Mouse (Mus musculus): ENCODE results near the gene Foxl1.

Foxl1 gene

DNA sequence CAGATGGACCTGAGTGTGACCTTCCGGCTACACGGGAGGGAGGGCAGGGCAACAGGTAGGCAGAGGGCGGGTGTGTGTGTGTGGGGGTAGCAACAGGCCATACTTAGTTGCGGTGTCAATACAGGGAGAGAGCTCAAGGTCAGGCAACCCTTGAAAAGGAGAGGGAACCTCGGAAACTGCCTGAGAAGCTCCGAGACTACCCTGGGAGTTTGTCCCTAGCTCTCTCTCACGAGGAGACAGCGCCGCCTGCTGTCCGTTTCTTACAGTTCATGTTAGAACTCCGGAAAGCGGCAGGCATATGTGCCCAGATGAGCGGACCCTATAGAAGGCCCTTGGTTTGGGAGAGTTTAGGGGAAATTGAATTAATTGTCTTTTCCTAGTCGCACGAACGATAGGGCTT lies 35.1 kb upstream of the Foxl1 start:
- peak in 1 of 2 experiments; percentile 87 for DNase-seq (ENCODE audit: low spot score in 2 of 2)

DNA sequence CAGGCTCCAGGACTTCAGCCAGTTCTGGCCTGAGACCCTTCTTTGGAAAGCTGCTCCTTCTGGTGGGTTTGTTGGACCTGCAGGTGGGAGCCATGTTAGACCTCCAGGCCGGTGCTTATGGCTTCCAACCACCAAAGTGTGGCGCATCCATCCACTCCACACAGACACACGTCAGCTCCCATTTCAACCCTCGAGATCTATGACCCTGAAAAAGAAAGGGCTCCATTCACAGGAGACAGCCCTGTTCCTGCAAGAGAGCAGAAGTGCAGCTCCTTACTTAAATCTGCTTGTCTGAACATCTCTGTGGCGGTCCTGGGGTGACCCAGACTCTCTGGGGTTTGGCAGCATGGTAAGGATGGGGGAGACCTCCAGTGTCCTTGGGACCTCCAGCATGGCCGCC lies 34.2 kb upstream of the Foxl1 start:
- no peak for DNase-seq (ENCODE audit: low spot score in 2 of 2)

DNA sequence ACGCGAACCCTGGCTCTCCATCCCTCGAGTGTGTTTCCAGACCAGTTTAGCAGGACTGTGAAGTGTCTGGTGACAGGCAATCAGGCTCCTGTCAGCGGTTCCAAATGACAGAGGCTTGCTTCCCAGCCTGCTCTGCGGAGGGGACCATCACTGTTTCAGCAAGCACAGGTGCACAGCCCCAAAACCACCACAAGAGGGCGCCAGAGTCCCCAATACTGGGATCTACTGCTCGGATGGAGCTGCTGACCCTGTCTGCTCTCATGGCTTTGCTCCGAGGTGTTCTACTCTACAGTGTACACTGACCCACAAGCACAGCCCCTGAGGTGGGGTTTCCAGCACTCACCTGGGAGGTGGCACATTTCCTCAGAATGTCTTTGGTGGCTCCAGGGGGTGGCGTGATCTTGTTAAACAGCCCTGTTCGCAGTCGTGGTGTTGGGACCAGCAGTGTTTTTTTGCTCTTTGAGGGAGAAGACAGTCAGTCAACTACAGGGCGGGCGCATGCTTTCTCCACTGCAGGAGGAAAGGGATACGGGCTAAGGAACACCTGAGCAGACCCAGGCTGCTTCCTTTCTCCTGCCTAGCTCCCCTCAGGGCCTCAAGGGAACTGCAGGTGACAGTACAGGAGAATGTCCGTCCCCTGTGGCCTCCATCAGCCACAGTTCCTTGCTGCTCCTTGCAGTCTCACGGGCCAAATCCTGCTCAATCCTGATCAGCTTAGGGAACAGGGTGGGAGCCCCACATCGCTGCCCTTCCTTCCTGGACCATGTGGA lies 23.5 kb upstream of the Foxl1 start:
- peak in 1 of 2 experiments; percentile 68 for DNase-seq (ENCODE audit: low spot score in 2 of 2)

DNA sequence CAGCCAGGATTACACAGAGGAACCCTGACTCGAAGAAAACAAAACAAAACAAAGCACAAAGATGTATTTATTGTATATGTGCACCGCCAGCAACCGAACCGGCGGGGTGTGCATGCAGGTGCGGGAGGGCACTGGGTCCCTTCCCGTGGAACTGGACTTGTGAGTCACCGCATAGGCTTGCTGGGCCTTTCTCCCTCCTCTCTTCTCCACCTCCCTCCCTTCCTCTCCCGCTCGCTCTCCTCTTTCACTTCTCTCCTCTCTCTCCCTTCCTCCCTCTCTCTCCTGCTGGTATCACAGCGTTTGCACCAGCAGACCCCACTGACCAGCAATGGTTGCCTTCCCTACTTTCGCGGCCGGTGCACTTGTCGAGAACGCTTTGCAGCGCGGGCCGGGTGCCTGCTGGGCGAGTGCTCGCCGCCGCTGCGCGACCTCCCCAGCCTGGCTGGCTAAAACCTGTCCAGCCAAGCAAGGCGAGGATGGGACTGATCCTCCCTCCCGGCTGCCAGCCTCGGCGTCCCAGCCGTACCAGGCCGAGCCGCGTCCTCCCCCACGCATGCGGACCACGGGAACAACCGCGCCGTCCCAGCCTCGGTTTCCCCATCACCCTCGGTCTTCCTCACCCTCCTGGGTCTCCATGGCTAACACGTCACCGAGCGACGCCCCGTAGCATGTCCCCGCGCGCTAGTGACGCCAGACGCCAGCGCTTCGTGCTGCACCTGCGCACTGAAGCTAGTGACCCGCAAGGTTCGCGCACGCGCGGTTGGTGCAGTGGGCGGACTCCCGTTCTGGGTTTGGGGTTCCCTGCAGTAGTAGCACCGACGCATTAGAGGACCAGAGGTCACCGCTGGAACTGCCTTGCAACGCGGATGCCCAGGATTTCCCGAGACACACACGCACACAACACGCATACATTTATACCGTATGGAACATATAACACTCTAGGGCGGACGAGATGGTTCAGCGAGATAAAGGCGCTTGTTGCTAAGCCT lies 19.8 kb upstream of the Foxl1 start, which contains the start of gene Mthfsd:
Gene Mthfsd, minus strand, starts transcription at position 725 of the 989 bp plus-strand sequence.
- DNase-seq (ENCODE audit: low spot score in 2 of 2): peak; percentile 95 to 98

DNA sequence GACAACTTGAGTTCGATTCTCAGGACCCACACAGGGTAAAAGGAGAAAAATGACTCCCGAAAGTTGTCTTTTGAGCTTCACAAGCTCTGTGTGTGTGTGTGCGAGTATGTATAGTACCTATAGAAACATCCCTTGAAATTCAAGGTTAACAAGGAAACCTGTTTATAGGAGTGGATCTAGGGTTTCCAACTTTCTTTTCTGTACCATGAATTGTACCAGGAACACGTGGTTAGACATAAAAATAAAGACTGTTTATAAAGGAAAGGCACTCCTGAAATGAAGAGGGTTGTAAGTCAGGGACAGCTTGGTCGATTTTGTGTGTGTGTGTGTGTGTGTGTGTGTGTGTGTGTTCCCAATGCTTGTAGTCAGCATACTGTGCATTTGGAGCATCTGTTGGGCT lies 19.1 kb upstream of the Foxl1 start:
- no peak for DNase-seq (ENCODE audit: low spot score in 2 of 2)

DNA sequence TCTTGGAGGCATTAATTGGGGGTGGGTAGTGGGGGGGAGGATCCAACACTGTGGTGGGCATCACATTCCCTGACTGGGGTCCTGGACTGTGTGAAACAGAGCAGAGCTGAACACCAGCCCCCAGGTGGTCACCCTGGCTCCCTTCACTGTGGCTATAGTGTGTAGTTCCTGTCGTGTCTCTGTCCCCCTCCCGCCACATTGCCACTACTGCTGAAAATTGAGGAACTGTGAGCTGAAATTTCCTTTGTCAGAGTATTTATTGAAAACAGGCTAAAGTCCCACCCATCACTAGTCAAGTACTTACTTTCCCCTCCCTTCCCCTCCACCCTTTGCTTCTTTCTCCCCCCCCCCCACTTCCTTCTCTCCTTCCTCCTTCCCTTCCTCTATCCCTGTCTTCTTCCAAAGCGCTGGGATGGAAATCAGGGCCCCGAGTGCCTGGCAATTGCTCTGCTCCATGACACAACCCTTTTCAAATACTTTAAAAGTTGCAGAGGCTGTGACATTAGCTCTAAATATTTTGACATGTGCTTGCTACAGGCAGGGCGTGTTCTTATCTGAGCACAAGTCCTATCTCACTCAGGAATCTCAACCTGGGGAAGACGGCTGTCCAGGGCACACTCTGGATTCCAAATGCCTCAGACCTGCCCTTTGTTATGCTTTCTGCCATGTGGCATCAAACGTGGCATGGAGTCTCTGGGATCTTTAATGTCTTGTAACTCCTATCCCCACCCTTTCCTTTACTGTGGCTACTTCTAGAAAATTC lies 16.4 kb upstream of the Foxl1 start:
- no peak for DNase-seq (ENCODE audit: low spot score in 2 of 2)

DNA sequence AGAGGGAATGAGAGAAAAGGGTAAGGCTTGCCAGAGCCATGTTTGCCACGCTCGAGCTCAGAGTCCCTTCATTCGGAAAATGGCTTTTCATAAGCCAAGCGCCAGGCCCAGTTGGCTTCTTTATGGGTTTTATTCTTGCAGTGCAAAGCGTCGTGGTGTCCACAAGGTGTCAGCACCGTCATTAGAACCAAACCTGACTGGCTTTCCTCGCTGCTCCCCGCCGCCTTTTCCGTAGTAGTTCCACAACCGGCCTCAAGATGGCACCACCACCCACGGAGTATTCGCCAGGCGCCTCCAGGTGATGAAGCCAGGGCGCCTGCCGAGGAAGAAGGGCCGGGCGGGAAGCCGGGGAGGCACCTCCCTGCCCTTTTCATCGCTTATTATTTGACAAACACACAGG lies 14.5 kb upstream of the Foxl1 start:
- DNase-seq (ENCODE audit: low spot score in 2 of 2): peak; percentile 69 to 97

DNA sequence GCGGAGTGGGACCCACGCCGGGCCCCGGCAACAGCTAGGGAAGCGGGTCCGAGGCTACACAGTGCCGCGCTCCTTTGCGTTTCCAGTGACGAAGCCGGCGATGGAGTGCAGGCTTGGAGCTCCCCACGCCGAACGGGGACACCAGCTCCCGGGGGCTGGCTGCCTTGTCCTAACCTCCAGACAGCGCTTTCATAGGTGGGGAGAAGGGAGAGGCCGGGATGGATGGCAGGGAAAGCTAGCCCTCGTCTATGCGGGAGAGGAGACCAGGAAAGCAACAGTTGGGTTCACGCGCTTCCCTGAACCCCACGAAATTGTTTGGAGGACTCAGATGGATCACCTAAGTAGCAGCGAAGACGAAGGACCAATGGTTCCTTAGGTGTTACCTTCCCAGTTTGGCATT lies 12.6 kb upstream of the Foxl1 start:
- DNase-seq (ENCODE audit: low spot score in 2 of 2): no peak

DNA sequence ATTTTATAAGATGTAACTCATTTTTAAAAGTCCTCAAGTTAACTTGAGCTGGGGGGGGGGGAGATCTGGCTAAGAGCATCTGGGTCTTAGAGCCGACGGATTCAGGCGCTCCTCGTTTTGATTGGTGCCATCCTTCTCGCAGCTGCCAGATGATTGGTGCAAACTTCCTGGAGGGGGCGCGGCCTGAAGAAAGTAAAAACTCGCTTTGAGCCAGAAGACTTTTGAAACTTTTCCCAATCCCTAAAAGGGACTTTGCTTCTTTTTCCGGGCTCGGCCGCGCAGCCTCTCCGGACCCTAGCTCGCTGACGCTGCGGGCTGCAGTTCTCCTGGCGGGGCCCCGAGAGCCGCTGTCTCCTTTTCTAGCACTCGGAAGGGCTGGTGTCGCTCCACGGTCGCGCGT lies 11.8 kb upstream of the Foxl1 start, which contains the start of gene Foxc2:
Gene Foxc2, plus strand, starts transcription at position 224 of the 400 bp plus-strand sequence.
- peak in 1 of 2 experiments; percentile 54 for DNase-seq (ENCODE audit: low spot score in 2 of 2)

DNA sequence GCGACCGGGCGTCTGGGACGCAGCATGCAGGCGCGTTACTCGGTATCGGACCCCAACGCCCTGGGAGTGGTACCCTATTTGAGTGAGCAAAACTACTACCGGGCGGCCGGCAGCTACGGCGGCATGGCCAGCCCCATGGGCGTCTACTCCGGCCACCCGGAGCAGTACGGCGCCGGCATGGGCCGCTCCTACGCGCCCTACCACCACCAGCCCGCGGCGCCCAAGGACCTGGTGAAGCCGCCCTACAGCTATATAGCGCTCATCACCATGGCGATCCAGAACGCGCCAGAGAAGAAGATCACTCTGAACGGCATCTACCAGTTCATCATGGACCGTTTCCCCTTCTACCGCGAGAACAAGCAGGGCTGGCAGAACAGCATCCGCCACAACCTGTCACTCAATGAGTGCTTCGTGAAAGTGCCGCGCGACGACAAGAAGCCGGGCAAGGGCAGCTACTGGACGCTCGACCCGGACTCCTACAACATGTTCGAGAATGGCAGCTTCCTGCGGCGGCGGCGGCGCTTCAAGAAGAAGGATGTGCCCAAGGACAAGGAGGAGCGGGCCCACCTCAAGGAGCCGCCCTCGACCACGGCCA lies 11.1 kb upstream of the Foxl1 start:
- DNase-seq (ENCODE audit: low spot score in 2 of 2): no peak

DNA sequence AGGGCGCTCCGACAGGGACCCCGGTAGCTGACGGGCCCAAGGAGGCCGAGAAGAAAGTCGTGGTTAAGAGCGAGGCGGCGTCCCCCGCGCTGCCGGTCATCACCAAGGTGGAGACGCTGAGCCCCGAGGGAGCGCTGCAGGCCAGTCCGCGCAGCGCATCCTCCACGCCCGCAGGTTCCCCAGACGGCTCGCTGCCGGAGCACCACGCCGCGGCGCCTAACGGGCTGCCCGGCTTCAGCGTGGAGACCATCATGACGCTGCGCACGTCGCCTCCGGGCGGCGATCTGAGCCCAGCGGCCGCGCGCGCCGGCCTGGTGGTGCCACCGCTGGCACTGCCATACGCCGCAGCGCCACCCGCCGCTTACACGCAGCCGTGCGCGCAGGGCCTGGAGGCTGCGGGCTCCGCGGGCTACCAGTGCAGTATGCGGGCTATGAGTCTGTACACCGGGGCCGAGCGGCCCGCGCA lies 10.5 kb upstream of the Foxl1 start:
- no peak for DNase-seq (ENCODE audit: low spot score in 2 of 2)

DNA sequence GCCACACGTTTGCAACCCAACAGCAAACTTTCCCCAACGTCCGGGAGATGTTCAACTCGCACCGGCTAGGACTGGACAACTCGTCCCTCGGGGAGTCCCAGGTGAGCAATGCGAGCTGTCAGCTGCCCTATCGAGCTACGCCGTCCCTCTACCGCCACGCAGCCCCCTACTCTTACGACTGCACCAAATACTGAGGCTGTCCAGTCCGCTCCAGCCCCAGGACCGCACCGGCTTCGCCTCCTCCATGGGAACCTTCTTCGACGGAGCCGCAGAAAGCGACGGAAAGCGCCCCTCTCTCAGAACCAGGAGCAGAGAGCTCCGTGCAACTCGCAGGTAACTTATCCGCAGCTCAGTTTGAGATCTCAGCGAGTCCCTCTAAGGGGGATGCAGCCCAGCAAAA lies 9.8 kb upstream of the Foxl1 start:
- DNase-seq (ENCODE audit: low spot score in 2 of 2): no peak

DNA sequence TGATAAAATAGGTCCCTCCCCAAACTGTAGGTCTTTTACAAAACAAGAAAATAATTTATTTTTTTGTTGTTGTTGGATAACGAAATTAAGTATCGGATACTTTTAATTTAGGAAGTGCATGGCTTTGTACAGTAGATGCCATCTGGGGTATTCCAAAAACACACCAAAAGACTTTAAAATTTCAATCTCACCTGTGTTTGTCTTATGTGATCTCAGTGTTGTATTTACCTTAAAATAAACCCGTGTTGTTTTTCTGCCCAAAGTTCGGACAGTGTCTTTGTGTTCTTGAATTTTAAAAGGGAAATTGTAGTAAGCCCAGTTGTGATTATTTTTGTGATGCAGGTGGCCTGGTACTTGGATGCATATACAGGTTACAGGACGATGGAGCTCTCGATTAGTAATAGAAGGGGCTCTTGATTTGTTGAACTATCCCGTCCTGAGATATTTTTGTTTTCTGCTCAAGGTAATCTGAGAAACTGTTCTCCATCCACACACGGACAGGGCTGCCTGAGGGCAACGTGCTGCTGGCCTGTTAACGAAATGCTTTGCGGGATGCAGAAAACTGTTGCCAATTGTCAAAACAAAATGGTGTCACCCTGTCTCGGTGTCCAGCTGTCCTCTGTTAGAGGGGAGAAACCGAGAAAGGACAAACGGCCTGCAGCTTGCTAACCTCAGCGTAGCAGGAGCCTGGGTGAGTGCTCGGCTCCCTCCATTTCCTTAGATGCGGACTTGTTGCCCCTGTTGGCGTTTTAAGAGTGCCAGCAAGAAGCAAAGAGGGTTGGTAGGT lies 8.9 kb upstream of the Foxl1 start:
- no peak for DNase-seq (ENCODE audit: low spot score in 2 of 2)

DNA sequence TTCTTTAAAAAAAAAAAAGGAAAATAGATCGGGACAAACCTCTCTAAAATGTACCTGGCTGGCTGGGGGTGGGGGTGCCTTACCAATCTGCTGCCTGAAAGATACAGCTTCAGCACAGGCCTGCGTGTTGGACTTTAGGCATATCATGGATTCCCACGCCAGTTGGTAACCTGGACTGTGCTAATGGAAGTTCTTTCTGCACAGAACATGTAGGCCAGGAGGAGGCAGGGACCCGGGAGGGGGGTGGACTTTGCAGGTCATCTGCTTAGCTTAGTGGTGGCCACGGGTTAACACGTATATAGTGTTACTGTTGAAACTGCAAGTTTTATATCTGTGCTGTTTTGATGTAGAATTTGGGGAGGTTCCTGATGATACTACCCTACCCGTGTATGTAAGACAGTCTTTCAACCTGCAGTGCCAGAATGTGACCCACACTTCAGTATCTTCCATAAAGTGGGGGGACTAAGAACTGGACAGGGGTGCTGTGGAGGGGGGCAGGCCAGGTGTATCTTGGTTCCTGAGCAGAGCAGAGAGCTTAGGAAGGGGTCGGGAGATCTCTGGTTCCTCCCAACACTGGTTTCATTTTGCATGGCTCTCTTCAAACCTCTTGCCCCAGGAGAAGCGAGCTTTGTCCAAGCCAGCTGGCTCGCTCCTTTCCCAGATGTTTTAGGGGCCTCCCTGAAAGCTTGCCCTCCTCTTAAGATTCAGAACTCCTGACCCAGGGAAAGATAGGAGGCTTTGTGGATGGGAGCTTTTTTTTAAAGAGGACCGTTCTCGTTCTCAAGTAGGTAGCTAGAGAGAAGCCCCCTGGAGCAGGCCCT lies 7.9 kb upstream of the Foxl1 start:
- DNase-seq (ENCODE audit: low spot score in 2 of 2): no peak

DNA sequence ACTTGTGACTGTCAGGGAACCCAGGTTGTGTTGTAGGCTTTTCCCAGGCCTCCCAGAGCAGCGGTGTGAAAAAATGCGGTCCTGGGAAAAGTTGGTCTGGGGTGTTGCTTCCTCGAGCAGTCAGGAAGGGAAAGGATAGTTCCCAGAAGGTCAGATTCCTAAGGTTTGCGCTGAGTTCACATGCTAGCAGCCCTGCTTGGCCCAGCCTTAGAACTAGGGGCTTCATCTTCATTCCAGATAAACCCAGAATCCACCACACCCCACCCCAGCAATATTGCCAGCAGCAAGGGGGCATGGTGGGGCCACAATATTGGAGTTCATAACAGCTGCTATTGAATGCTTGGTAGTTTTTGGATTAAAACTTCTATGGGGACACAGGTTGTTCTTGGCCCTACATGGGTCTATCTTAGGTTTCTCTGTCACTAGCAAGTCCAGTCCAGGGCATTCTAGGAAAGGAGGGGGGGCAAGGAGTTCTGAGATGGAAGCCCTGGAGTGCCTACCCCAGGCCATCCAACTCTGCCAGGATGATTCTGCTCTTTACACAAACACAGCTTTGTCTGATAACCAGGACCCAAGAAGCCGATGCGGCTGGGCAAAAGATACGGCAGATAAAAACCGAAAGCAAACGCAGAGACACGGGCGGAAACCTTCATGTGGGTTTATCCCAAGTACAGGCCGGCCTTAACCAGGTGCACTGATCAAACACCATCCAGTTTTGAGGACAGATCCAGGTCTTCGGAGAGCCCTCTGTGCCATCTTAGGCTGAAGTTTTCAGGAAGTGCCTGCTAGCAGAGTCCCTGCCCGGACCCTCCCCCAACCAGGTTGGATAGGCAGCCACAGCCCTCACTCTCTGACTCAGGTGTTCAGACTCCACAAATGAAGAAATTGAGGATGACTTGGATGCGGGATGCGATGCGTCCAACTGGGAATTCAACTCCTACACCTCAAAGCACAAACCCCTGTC lies 7.0 kb upstream of the Foxl1 start:
- DNase-seq (ENCODE audit: low spot score in 2 of 2): no peak

DNA sequence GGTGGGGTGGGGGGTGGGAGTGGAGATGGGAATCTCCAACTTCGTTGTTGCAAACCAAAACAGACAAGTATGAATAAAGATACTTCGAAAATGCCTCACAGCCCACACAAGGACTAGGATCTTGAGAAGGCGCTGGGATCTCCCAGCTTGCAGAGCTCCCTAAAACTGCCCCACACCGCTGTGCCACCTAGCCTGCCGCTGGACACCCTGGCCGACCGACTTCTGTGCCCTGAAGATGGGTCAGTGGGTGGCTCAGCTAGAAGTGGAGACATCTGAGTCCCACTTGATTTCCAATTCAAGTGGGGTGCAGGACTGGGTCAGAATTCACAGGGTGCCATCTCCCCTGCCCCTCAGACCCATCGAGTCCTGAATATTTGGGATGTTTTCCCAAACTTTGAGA lies 6.0 kb upstream of the Foxl1 start:
- no peak for DNase-seq (ENCODE audit: low spot score in 2 of 2)

DNA sequence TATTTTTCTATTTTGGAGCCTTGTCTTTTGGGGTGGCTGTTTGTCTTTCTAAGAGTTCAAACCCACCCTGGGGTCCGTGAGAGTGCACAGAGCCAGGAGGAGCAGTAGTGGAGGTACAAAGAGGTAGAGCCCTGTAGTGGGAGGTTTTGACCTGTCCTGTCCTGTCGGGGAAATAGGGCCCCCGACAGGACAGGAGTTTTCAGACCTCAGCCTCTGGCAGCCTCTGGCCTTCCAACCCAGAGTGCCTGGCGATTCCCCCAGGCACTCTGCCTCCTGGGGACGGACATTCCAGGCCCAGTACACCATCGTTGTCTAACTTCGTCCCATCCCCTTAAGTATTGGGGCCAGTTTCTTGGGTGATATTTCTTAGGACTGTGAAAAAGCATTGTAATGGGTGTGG lies 5.4 kb upstream of the Foxl1 start:
- DNase-seq (ENCODE audit: low spot score in 2 of 2): no peak

DNA sequence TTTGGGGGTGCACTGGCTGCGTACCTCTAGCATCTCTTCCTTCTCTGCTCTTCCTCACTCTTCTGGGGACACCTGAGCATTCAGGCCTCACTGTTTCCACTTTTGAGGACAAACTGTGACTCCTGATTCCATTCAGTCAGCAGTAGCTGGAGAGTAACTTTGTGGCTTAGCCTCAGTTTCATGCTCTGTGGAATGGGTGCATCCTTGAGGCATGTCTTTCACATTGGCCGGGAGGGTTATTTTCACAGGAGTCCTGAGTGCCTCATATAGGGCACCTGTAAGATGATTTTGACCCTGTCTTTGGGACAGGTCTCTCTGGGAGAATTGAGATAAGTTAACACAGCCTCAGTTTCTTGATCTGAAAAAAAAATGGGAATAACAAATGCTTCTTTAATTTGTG lies 4.6 kb upstream of the Foxl1 start:
- DNase-seq (ENCODE audit: low spot score in 2 of 2): no peak

All from left cerebral cortex, adult 9 months (tissue).